Mouse (Mus musculus): ENCODE measurements around the gene Aes.

DNA sequence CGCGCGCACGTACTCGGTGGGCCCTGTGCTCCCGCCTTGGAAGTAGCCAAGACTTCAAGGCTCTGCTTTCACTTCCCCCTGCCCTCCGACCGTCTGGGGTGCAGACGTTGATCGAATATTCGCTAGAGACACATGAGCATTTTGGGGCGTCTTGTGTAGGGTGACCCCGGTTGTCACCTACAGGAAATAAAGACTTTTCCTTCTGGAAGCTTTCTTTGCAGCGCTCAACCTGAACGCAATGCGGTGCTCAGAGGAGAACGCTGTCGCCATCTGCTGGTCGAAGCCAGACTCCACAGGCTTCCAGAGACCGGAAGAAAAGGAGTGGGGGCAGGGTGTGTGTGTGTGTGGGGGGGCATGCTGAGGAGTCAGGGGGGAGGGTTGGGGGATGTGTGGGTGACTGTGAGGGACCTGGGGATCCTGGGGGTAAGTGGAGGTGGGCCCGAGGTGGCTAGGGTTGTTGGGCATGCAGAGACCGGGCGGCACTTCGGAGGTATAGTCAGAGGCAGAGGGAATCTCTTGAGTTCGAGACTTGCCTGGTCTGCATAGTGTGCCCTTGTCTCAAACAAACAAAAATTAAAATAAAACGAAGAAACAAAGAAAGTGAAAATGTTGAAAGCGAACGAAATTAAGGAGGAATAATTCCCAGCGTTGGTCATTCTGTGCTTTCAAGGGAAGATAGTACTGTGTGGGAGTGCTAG is 45.8 kb downstream of the Aes start:
- TF ChIP-seq TAL1 (IDR thresholded peaks at IDR 0.05; ENCODE audit: low read length), result no peak
- TF ChIP-seq GATA1 (IDR thresholded peaks at IDR 0.05; ENCODE audit: low read length), result no peak
